Mouse (Mus musculus): ENCODE data around the gene Eif4ebp2. TPM values are rescaled to one million over a fixed set of nuclear protein-coding genes. Genes with fewer than 3 reads are reported as not detected.

Gene Eif4ebp2
- polyA plus RNA-seq, 1 experiment from 2014 or later: 66.4 TPM

Other genes starting within 250 kb of the Eif4ebp2 start
- 0.14 and 0.31 TPM in 2 replicates for gene Adamts14, start 179.2 kb downstream of the Eif4ebp2 start, polyA plus RNA-seq (2015; fragmentation: Nextera tagmentation; extraction: Ambion mirVana)
- gene Prf1, start 154.8 kb downstream of the Eif4ebp2 start, polyA plus RNA-seq (2015; fragmentation: Nextera tagmentation; extraction: Ambion mirVana): 0.06 TPM in 1 of 2 replicates, not detected in the other
- gene Pald1, start 69.1 kb downstream of the Eif4ebp2 start, polyA plus RNA-seq (2015; fragmentation: Nextera tagmentation; extraction: Ambion mirVana): 29.4 and 30.8 TPM in 2 replicates
- 0.09 TPM in 1 of 2 replicates, not detected in the other for gene Nodal, start 34.7 kb downstream of the Eif4ebp2 start, polyA plus RNA-seq (2015; fragmentation: Nextera tagmentation; extraction: Ambion mirVana)
- 15.3 and 16.1 TPM in 2 replicates for gene Lrrc20, start 23.1 kb upstream of the Eif4ebp2 start, polyA plus RNA-seq (2015; fragmentation: Nextera tagmentation; extraction: Ambion mirVana)
- 0.40 and 0.42 TPM in 2 replicates for gene Npffr1, start 142.8 kb upstream of the Eif4ebp2 start, polyA plus RNA-seq (2015; fragmentation: Nextera tagmentation; extraction: Ambion mirVana)
- 206 and 209 TPM in 2 replicates for gene Ppa1, start 195.9 kb upstream of the Eif4ebp2 start, polyA plus RNA-seq (2015; fragmentation: Nextera tagmentation; extraction: Ambion mirVana)
- 194 and 201 TPM in 2 replicates for gene Sar1a, start 227.6 kb upstream of the Eif4ebp2 start, polyA plus RNA-seq (2015; fragmentation: Nextera tagmentation; extraction: Ambion mirVana)
- gene Tysnd1, start 242.9 kb upstream of the Eif4ebp2 start, polyA plus RNA-seq (2015; fragmentation: Nextera tagmentation; extraction: Ambion mirVana): 18.2 and 24.7 TPM in 2 replicates